Mouse (Mus musculus) stomach, embryonic 16.5 days (tissue): ENCODE results near the gene Ralgapa1. TPM values are rescaled to one million over a fixed set of nuclear protein-coding genes. Genes with fewer than 3 reads are reported as not detected.

ENCODE experiments used
- ATAC-seq: fragments of 200-750 bp; cut with Nextera tagmentation; 2 replicates; pipeline ENCODE4 v1.8.0; 2017; ENCODE audit warnings: moderate number of reproducible peaks, moderate TSS enrichment; ENCODE audit not compliant: insufficient read depth, low FRiP score
- H3K27ac ChIP-seq: fragments of 300-500 bp; sonication (generic); 2 replicates; pipeline ENCODE4 v1.5.1; 2014; ENCODE audit warnings: low read length
- H3K27me3 ChIP-seq: fragments of 300-500 bp; sonication (generic); 2 replicates; pipeline ENCODE4 v1.6.1; 2014; ENCODE audit warnings: low read length, control low read depth, mixed read lengths; ENCODE audit not compliant: control insufficient read depth, insufficient read depth
- H3K36me3 ChIP-seq: fragments of 300-500 bp; sonication (generic); 2 replicates; pipeline ENCODE4 v1.6.1; 2014; ENCODE audit warnings: low read length; ENCODE audit not compliant: control insufficient read depth, insufficient read depth
- H3K4me1 ChIP-seq: fragments of 300-500 bp; sonication (generic); 2 replicates; pipeline ENCODE4 v1.6.1; 2014; ENCODE audit warnings: low read length, control low read depth, mixed read lengths; ENCODE audit not compliant: control insufficient read depth, insufficient read depth
- H3K4me2 ChIP-seq: fragments of 300-500 bp; sonication (generic); 2 replicates; pipeline ENCODE4 v1.6.1; 2014; ENCODE audit warnings: low read depth, low read length, mixed read lengths
- H3K4me3 ChIP-seq: fragments of 300-500 bp; sonication (generic); replicated peaks from 2 replicates; pipeline ENCODE4 v1.5.1; 2014; ENCODE audit warnings: mild to moderate bottlenecking, low read length
- H3K9ac ChIP-seq: fragments of 300-500 bp; sonication (generic); 2 replicates; pipeline ENCODE4 v1.6.1; 2014; ENCODE audit warnings: low read length
- H3K9me3 ChIP-seq: fragments of 300-500 bp; sonication (generic); replicated peaks from 2 replicates; pipeline ENCODE4 v1.6.1; 2016; ENCODE audit warnings: low read length, control low read depth; ENCODE audit not compliant: control insufficient read depth
- WGBS: fragments of 180-500 bp; shearing (Covaris S2); extraction: QIAGEN DNeasy Blood & Tissue Kit; methylation state at CpG from one replicate; pipeline ENCODE4 v1.1.7; 2014; 5-methylcytosine and 5-hydroxymethylcytosine counted together
- polyA plus RNA-seq: library from polyadenylated mRNA; unstranded; fragments of >200 nt; fragmentation: Nextera tagmentation; extraction: Ambion mirVana; gene quantifications from 2 replicates; pipeline ENCODE4 v1.2.1, GENCODE M21; 2015

Ralgapa1 gene
- polyA plus RNA-seq, 1 experiment from 2014 or later, result 12.1 TPM

DNA sequence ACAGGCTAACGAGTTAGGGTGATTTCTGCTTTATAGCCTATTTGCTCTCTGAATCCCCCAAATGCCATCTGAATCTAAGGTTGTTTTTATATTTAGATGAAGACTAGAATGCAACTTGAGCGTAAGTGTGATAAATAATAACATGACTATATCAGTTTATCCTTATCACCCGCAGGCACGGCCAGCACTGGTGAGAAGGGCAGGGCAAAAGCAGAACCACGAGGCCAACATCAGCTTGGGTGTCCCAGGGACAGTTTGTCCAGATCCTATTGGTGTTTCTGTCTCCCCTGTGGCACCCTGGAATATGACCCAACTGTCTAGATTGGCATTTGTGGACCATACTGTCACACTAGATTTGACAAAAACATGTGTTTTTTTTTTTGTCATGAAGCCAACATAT lies 197.7 kb downstream of the Ralgapa1 start:
- Histone ChIP-seq H3K9ac (no peak overlapping the region), H3K4me1 (no peaks in the 10 kb centered on the region), H3K4me2 (no peak overlapping the region), H3K27me3 (no peaks in the 10 kb centered on the region), H3K4me3 (no peak overlapping the region), H3K27ac (no peak overlapping the region), H3K9me3 (no peaks in the 10 kb centered on the region), H3K36me3 (no peaks in the 10 kb centered on the region)
- 84% methylated on average over 5 of the region's 5 CpGs for WGBS
- no peak for ATAC-seq

- ATAC-seq, result no peak
- Histone ChIP-seq H3K4me1 (no peaks in the 10 kb centered on the region), H3K9me3 (no peaks in the 10 kb centered on the region), H3K27ac (no peak overlapping the region), H3K36me3 (no peaks in the 10 kb centered on the region), H3K9ac (no peak overlapping the region), H3K4me3 (no peak overlapping the region), H3K27me3 (no peaks in the 10 kb centered on the region), H3K4me2 (no peak overlapping the region)
- WGBS, result 63% methylated on average over 3 of the region's 3 CpGs
Measured at GRCm38 (mm10) chr12:55622615-55623245, 198.2 kb downstream of the Ralgapa1 start.

- no peaks in the 10 kb centered on the region for H3K36me3 ChIP-seq
- H3K9ac ChIP-seq, result no peak overlapping the region
- H3K27ac ChIP-seq, result no peak overlapping the region
- WGBS, result 82% methylated on average over 2 of the region's 2 CpGs
- no peak overlapping the region for H3K4me2 ChIP-seq
- no peaks in the 10 kb centered on the region for H3K27me3 ChIP-seq
- no peaks in the 10 kb centered on the region for H3K4me1 ChIP-seq
- ATAC-seq, result no peak
- H3K4me3 ChIP-seq, result no peak overlapping the region
- H3K9me3 ChIP-seq, result no peaks in the 10 kb centered on the region
Measured at GRCm38 (mm10) chr12:55620321-55620720, 200.6 kb downstream of the Ralgapa1 start.

GRCm38 (mm10) chr12:55610812-55611211 lies 210.2 kb downstream of the Ralgapa1 start:
- Histone ChIP-seq H3K27ac (no peak overlapping the region), H3K4me1 (no peaks in the 10 kb centered on the region), H3K9ac (no peak overlapping the region), H3K9me3 (no peaks in the 10 kb centered on the region), H3K36me3 (no peaks in the 10 kb centered on the region), H3K4me3 (no peak overlapping the region), H3K4me2 (no peak overlapping the region), H3K27me3 (no peaks in the 10 kb centered on the region)
- 71% methylated on average over 2 of the region's 2 CpGs for WGBS
- ATAC-seq, result no peak

- Histone ChIP-seq H3K4me1 (no peaks in the 10 kb centered on the region), H3K9me3 (no peaks in the 10 kb centered on the region), H3K27ac (no peak overlapping the region), H3K27me3 (no peaks in the 10 kb centered on the region), H3K4me3 (no peak overlapping the region), H3K9ac (no peak overlapping the region), H3K4me2 (no peak overlapping the region), H3K36me3 (no peaks in the 10 kb centered on the region)
- WGBS, result 41% methylated on average over 4 of the region's 4 CpGs
- ATAC-seq, result no peak
Measured at GRCm38 (mm10) chr12:55607902-55608301, 213.1 kb downstream of the Ralgapa1 start.

- 60% methylated on average over 3 of the region's 3 CpGs for WGBS
- no peak overlapping the region for H3K27ac ChIP-seq
- H3K36me3 ChIP-seq, result no peaks in the 10 kb centered on the region
- H3K4me3 ChIP-seq, result no peak overlapping the region
- H3K4me1 ChIP-seq, result peaks cover 13% of the 10 kb centered on the region
- H3K9me3 ChIP-seq, result no peaks in the 10 kb centered on the region
- ATAC-seq, result no peak
- H3K4me2 ChIP-seq, result no peak overlapping the region
- H3K9ac ChIP-seq, result no peak overlapping the region
- peaks cover 18% of the 10 kb centered on the region for H3K27me3 ChIP-seq
Measured at GRCm38 (mm10) chr12:55604411-55604810, 216.6 kb downstream of the Ralgapa1 start.

DNA sequence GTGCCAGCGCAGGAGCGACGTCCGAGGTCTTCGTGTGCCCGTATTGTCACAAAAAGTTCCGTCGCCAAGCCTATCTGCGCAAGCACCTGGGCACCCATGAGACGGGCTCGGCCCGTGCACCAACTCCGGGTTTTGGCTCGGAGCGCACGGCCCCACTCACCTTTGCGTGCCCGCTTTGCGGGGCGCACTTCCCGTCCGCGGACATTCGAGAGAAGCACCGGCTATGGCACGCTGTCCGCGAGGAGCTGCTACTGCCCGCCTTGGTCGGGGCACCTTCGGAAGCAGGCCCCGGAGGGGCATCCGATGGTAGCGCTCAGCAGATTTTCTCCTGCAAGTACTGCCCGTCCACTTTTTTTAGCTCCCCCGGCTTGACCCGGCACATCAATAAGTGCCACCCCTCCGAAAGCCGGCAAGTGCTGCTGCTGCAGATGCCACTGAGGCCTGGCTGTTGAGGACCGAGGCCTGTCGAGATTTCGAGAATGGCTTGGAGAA lies 220.4 kb downstream of the Ralgapa1 start:
- no peak overlapping the region for H3K9ac ChIP-seq
- WGBS, result 4% methylated on average over 42 of the region's 42 CpGs
- H3K4me1 ChIP-seq, result peaks cover 19% of the 10 kb centered on the region
- no peaks in the 10 kb centered on the region for H3K36me3 ChIP-seq
- no peaks in the 10 kb centered on the region for H3K9me3 ChIP-seq
- peak; percentile 33; the same call in 1 of the 2 replicates for ATAC-seq
- peak overlapping the region; percentile 47 for H3K4me3 ChIP-seq
- H3K27ac ChIP-seq, result no peak overlapping the region
- peak overlapping the region; percentile 80 for H3K4me2 ChIP-seq
- peaks cover 40% of the 10 kb centered on the region for H3K27me3 ChIP-seq

- H3K27me3 ChIP-seq, result peaks cover 40% of the 10 kb centered on the region
- H3K4me1 ChIP-seq, result peaks cover 19% of the 10 kb centered on the region
- no peak overlapping the region for H3K9ac ChIP-seq
- H3K27ac ChIP-seq, result no peak overlapping the region
- no peaks in the 10 kb centered on the region for H3K9me3 ChIP-seq
- no peaks in the 10 kb centered on the region for H3K36me3 ChIP-seq
- ATAC-seq, result peak; percentile 89
- peak overlapping the region; percentile 47 for H3K4me3 ChIP-seq
- H3K4me2 ChIP-seq, result peak overlapping the region; percentile 80
- WGBS, result 1% methylated on average over 107 of the region's 109 CpGs
Measured at GRCm38 (mm10) chr12:55599639-55600502, 221.1 kb downstream of the Ralgapa1 start.

DNA sequence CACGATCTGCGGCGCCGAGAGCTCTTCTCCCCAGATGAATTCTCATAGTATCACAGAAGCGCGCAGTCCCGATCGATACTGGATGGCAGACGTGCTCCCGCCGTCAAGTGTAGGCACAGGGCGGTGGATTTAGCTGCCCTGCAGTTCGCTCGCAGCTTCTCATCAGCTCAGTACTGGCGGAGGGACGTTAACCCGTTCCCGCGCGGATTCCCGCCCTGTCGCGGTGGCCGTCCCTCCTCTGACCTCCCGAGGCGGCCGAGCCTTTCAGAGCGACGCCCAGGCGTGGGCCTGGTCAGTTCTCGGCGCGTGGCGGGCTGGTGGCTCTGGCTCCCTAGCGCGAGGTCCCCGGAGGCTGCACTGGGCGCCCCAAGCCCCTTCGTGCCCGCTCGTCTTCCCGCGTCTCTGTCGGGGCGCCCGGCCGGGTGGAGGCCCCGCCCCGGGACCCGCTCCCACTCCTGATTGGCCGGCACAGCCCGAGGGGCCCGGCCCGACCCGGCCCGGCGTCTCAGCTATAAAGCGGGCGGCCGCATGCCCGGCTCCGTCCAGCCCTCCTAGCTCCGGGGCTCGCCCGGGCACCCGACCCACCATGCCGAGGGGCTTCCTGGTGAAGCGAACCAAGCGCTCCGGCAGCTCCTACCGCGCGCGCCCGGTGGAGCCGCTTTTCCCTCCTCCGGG lies 221.9 kb downstream of the Ralgapa1 start, which contains the start of gene Insm2:
TSS of gene Insm2 (plus strand) at position 541 of the 675 bp plus-strand sequence.
- H3K36me3 ChIP-seq, result no peaks in the 10 kb centered on the region
- peak within 1 kb of the TSS; percentile 80 for H3K4me2 ChIP-seq
- peak within 1 kb of the TSS; percentile 47 for H3K4me3 ChIP-seq
- H3K27me3 ChIP-seq, result peaks cover 40% of the 10 kb centered on the region
- peaks cover 19% of the 10 kb centered on the region for H3K4me1 ChIP-seq
- no peak within 1 kb of the TSS for H3K27ac ChIP-seq
- peak; percentile 59 for ATAC-seq
- H3K9ac ChIP-seq, result no peak within 1 kb of the TSS
- WGBS, result under 1% methylated on average over 77 of the region's 77 CpGs
- no peaks in the 10 kb centered on the region for H3K9me3 ChIP-seq
